Mouse (Mus musculus) thymus, postnatal 0 days (tissue): ENCODE results near the gene AI854703. TPM values are rescaled to one million over a fixed set of nuclear protein-coding genes. Genes with fewer than 3 reads are reported as not detected.

Source experiments
- polyA plus RNA-seq: library from polyadenylated mRNA; unstranded; fragments of >200 nt; fragmentation: Nextera tagmentation; extraction: Ambion mirVana; gene quantifications from 2 replicates; pipeline ENCODE4 v1.2.1, GENCODE M21; 2015

The AI854703 gene
- polyA plus RNA-seq, 1 experiment from 2014 or later = 2.0 TPM

Other genes with a start within 250 kb of the AI854703 start
- 13.3 and 14.4 TPM in 2 replicates for gene Krba1, start 231.2 kb upstream of the AI854703 start, polyA plus RNA-seq
- gene Zfp467, start 180.9 kb upstream of the AI854703 start, polyA plus RNA-seq = 8.6 and 9.9 TPM in 2 replicates
- gene Sspo, start 178.5 kb upstream of the AI854703 start, polyA plus RNA-seq = 0.68 and 0.77 TPM in 2 replicates
- gene Atp6v0e2, start 89.1 kb upstream of the AI854703 start, polyA plus RNA-seq = 0.78 and 1.1 TPM in 2 replicates
- gene Lrrc61, start 72.0 kb upstream of the AI854703 start, polyA plus RNA-seq = 6.1 and 6.8 TPM in 2 replicates
- 14.9 and 18.0 TPM in 2 replicates for gene Rarres2, start 54.0 kb upstream of the AI854703 start, polyA plus RNA-seq
- gene Gm45021, start 37.2 kb upstream of the AI854703 start, polyA plus RNA-seq = 0.48 TPM in 1 of 2 replicates, not detected in the other
- gene Repin1, start 32.9 kb upstream of the AI854703 start, polyA plus RNA-seq = 15.5 and 15.6 TPM in 2 replicates
- gene Gm44965, start 32.8 kb upstream of the AI854703 start, polyA plus RNA-seq = not detected in 2 replicates
- 6.8 and 6.9 TPM in 2 replicates for gene Zfp775, start 24.7 kb upstream of the AI854703 start, polyA plus RNA-seq
- 11.8 and 12.8 TPM in 2 replicates for gene Gimap8, start 20.5 kb downstream of the AI854703 start, polyA plus RNA-seq
- 164 and 172 TPM in 2 replicates for gene Gimap9, start 49.4 kb downstream of the AI854703 start, polyA plus RNA-seq
- gene Gimap4, start 57.8 kb downstream of the AI854703 start, polyA plus RNA-seq = 33.0 and 34.3 TPM in 2 replicates
- 184 TPM in 2 replicates for gene Gimap6, start 81.5 kb downstream of the AI854703 start, polyA plus RNA-seq
- 11.0 and 13.9 TPM in 2 replicates for gene Gm28053, start 91.8 kb downstream of the AI854703 start, polyA plus RNA-seq
- 6.5 and 6.7 TPM in 2 replicates for gene Gimap7, start 91.9 kb downstream of the AI854703 start, polyA plus RNA-seq
- 148 and 170 TPM in 2 replicates for gene Gimap1, start 112.3 kb downstream of the AI854703 start, polyA plus RNA-seq
- gene Gimap5, start 119.4 kb downstream of the AI854703 start, polyA plus RNA-seq = 23.7 and 29.6 TPM in 2 replicates
- 3.6 and 5.3 TPM in 2 replicates for gene Gimap3, start 144.1 kb downstream of the AI854703 start, polyA plus RNA-seq
- gene Tmem176a, start 214.2 kb downstream of the AI854703 start, polyA plus RNA-seq = 129 and 134 TPM in 2 replicates
- gene Tmem176b, start 214.7 kb downstream of the AI854703 start, polyA plus RNA-seq = 304 TPM in 2 replicates
- gene Aoc1, start 246.1 kb downstream of the AI854703 start, polyA plus RNA-seq = 0.66 and 0.86 TPM in 2 replicates